Mouse (Mus musculus) liver, adult (tissue): ENCODE results near the gene Jmy.

Experiments used
- GATA4 ChIP-seq: IDR thresholded peaks from 2 replicates; pipeline ENCODE4 v1.6.1; 2014; ENCODE audit warnings: mild to moderate bottlenecking, low read length; ENCODE audit not compliant: insufficient replicate concordance

The Jmy gene

GRCm38 (mm10) chr13:93399710-93400216 is 99.8 kb downstream of the Jmy start:
- no peak for TF ChIP-seq GATA4

- no peak for TF ChIP-seq GATA4
Observed at GRCm38 (mm10) chr13:93389242-93389625, 110.4 kb downstream of the Jmy start.

- TF ChIP-seq GATA4 = no peak
Observed at GRCm38 (mm10) chr13:93388594-93389241, 110.9 kb downstream of the Jmy start.

GRCm38 (mm10) chr13:93387440-93387839 is 112.2 kb downstream of the Jmy start:
- TF ChIP-seq GATA4 = no peak

- no peak for TF ChIP-seq GATA4
Observed at GRCm38 (mm10) chr13:93385147-93385546, 114.5 kb downstream of the Jmy start.

- TF ChIP-seq GATA4 = no peak
Observed at GRCm38 (mm10) chr13:93384481-93384880, 115.1 kb downstream of the Jmy start.

GRCm38 (mm10) chr13:93383620-93384019 is 116.0 kb downstream of the Jmy start:
- TF ChIP-seq GATA4 = no peak

- TF ChIP-seq GATA4 = no peak
Observed at GRCm38 (mm10) chr13:93383092-93383491, 116.5 kb downstream of the Jmy start.

GRCm38 (mm10) chr13:93381301-93381700 is 118.3 kb downstream of the Jmy start:
- no peak for TF ChIP-seq GATA4

- TF ChIP-seq GATA4 = no peak
Observed at GRCm38 (mm10) chr13:93380399-93381063, 119.1 kb downstream of the Jmy start.
